Mouse (Mus musculus) hindbrain, embryonic 11.5 days (tissue): ENCODE data around the gene Olfr828. TPM values are rescaled to one million over a fixed set of nuclear protein-coding genes. Genes with fewer than 3 reads are reported as not detected.

Experiments
- ATAC-seq: fragments of 200-750 bp; cut with Nextera tagmentation; 2 replicates; pipeline ENCODE4 v1.8.0; 2017; ENCODE audit warnings: mild to moderate bottlenecking, moderate TSS enrichment, moderate library complexity; ENCODE audit not compliant: low FRiP score
- DNase-seq: peaks from one replicate; pipeline ENCODE4 v3.0.0-alpha.2; 2015; ENCODE audit warnings: low spot score
- H3K27ac ChIP-seq: fragments of 300-500 bp; sonication (generic); 2 replicates; pipeline ENCODE4 v1.5.1; 2014; ENCODE audit warnings: mild to moderate bottlenecking, low read depth, low read length
- H3K27me3 ChIP-seq: fragments of 300-500 bp; sonication (generic); 2 replicates; pipeline ENCODE4 v1.6.1; 2014; ENCODE audit warnings: mild to moderate bottlenecking, low read length, moderate library complexity, mixed read lengths; ENCODE audit not compliant: control insufficient read depth, insufficient read depth
- H3K36me3 ChIP-seq: fragments of 300-500 bp; sonication (generic); 2 replicates; pipeline ENCODE4 v1.6.1; 2014; ENCODE audit warnings: mild to moderate bottlenecking, low read length, moderate library complexity, mixed read lengths; ENCODE audit not compliant: control insufficient read depth, insufficient read depth
- H3K4me1 ChIP-seq: fragments of 300-500 bp; sonication (generic); replicated peaks from 2 replicates; pipeline ENCODE4 v1.6.1; 2014; ENCODE audit warnings: low read length, mixed read lengths; ENCODE audit not compliant: control insufficient read depth, insufficient read depth
- H3K4me2 ChIP-seq: fragments of 300-500 bp; sonication (generic); replicated peaks from 2 replicates; pipeline ENCODE4 v1.6.1; 2014; ENCODE audit warnings: mild to moderate bottlenecking, low read depth, low read length
- H3K4me3 ChIP-seq: fragments of 300-500 bp; sonication (generic); 2 replicates; pipeline ENCODE4 v1.5.1; 2014; ENCODE audit warnings: low read depth, low read length
- H3K9ac ChIP-seq: fragments of 300-500 bp; sonication (generic); 2 replicates; pipeline ENCODE4 v1.6.1; 2014; ENCODE audit warnings: low read depth, low read length
- H3K9me3 ChIP-seq: fragments of 300-500 bp; sonication (generic); 2 replicates; pipeline ENCODE4 v1.6.1; 2016; ENCODE audit warnings: low read length; ENCODE audit not compliant: control insufficient read depth
- WGBS: fragments of 180-500 bp; shearing (Covaris S2); extraction: QIAGEN DNeasy Blood & Tissue Kit; methylation state at CpG from one replicate; pipeline ENCODE4 v1.1.7; 2014; 5-methylcytosine and 5-hydroxymethylcytosine counted together
- polyA plus RNA-seq: library from polyadenylated mRNA; unstranded; fragments of >200 nt; fragmentation: Nextera tagmentation; extraction: Ambion mirVana; gene quantifications from 2 replicates; pipeline ENCODE4 v1.2.1, GENCODE M21; 2014

Gene Olfr828
- polyA plus RNA-seq: not detected in 2 replicates

- no peak for DNase-seq
- ATAC-seq: no peak
- Histone ChIP-seq H3K4me1 (no peaks in the 10 kb centered on the region), H3K36me3 (no peaks in the 10 kb centered on the region), H3K4me3 (no peak within 1 kb of the TSS), H3K4me2 (no peak within 1 kb of the TSS), H3K27me3 (no peaks in the 10 kb centered on the region), H3K27ac (no peak within 1 kb of the TSS), H3K9me3 (no peaks in the 10 kb centered on the region), H3K9ac (no peak within 1 kb of the TSS)
These were observed at the start of gene Olfr828 for GRCm38 (mm10) chr9:18819426-18819825. Gene Olfr828 (minus strand): TSS chr9:18819526.

- DNase-seq (no peak), ATAC-seq (no peak)
- Histone ChIP-seq H3K9me3 (no peaks in the 10 kb centered on the region), H3K27ac (no peak within 1 kb of the TSS), H3K9ac (no peak within 1 kb of the TSS), H3K27me3 (no peaks in the 10 kb centered on the region), H3K4me2 (no peak within 1 kb of the TSS), H3K4me3 (no peak within 1 kb of the TSS), H3K4me1 (no peaks in the 10 kb centered on the region), H3K36me3 (no peaks in the 10 kb centered on the region)
- 82% methylated on average over 1 of the region's 1 CpGs for WGBS
These were observed 35.3 kb upstream of the Olfr828 start, which contains the start of gene Olfr829 for GRCm38 (mm10) chr9:18854633-18855032. Gene Olfr829 (plus strand): TSS chr9:18854933.

GRCm38 (mm10) chr9:18785316-18785715, 34.0 kb downstream of the Olfr828 start:
- Histone ChIP-seq H3K36me3 (no peaks in the 10 kb centered on the region), H3K27me3 (no peaks in the 10 kb centered on the region), H3K4me2 (no peak overlapping the region), H3K9ac (no peak overlapping the region), H3K4me3 (no peak overlapping the region), H3K27ac (no peak overlapping the region), H3K4me1 (no peaks in the 10 kb centered on the region), H3K9me3 (no peaks in the 10 kb centered on the region)
- ATAC-seq: no peak
- DNase-seq: peak; percentile 0
- WGBS: 58% methylated on average over 7 of the region's 7 CpGs

- Histone ChIP-seq H3K4me1 (no peaks in the 10 kb centered on the region), H3K9ac (no peak overlapping the region), H3K36me3 (no peaks in the 10 kb centered on the region), H3K27ac (no peak overlapping the region), H3K9me3 (no peaks in the 10 kb centered on the region), H3K4me2 (no peak overlapping the region), H3K4me3 (no peak overlapping the region), H3K27me3 (no peaks in the 10 kb centered on the region)
- ATAC-seq: peak; percentile 69
- 63% methylated on average over 24 of the region's 24 CpGs for WGBS
- DNase-seq: peak; percentile 1
These were observed 39.9 kb downstream of the Olfr828 start for GRCm38 (mm10) chr9:18779476-18779875.

GRCm38 (mm10) chr9:18778981-18779380, 40.3 kb downstream of the Olfr828 start:
- peak; percentile 1 for DNase-seq
- Histone ChIP-seq H3K36me3 (no peaks in the 10 kb centered on the region), H3K4me1 (no peaks in the 10 kb centered on the region), H3K9ac (no peak overlapping the region), H3K9me3 (no peaks in the 10 kb centered on the region), H3K4me3 (no peak overlapping the region), H3K27ac (no peak overlapping the region), H3K27me3 (no peaks in the 10 kb centered on the region), H3K4me2 (no peak overlapping the region)
- 83% methylated on average over 1 of the region's 1 CpGs for WGBS
- no peak for ATAC-seq

Other genes with a start within 250 kb of the Olfr828 start
- gene Muc16, start 145.0 kb downstream of the Olfr828 start, polyA plus RNA-seq: not detected in 2 replicates
- not detected in 2 replicates for gene Olfr24, start 55.5 kb downstream of the Olfr828 start, polyA plus RNA-seq
- gene Olfr829, start 35.4 kb upstream of the Olfr828 start, polyA plus RNA-seq: not detected in 2 replicates
- gene Olfr830, start 55.2 kb upstream of the Olfr828 start, polyA plus RNA-seq: not detected in 2 replicates
- gene Olfr832, start 117.6 kb upstream of the Olfr828 start, polyA plus RNA-seq: not detected in 2 replicates
- gene Olfr834, start 168.5 kb upstream of the Olfr828 start, polyA plus RNA-seq: not detected in 2 replicates
- gene Olfr835, start 213.2 kb upstream of the Olfr828 start, polyA plus RNA-seq: not detected in 2 replicates